Mouse (Mus musculus) heart, postnatal 0 days (tissue): ENCODE measurements around the gene Fgfr3. TPM values are rescaled to one million over a fixed set of nuclear protein-coding genes. Genes with fewer than 3 reads are reported as not detected.

Experiments
- ATAC-seq: fragments of 200-750 bp; cut with Nextera tagmentation; 2 replicates; pipeline ENCODE4 v1.8.0; 2017; ENCODE audit warnings: low read depth, moderate number of reproducible peaks, moderate library complexity; ENCODE audit not compliant: insufficient read depth
- DNase-seq: peaks from one replicate; pipeline ENCODE4 v3.0.0-alpha.2; 2016; ENCODE audit warnings: low spot score
- H3K27ac ChIP-seq: fragments of 300-500 bp; sonication (generic); 2 replicates; pipeline ENCODE4 v1.5.1; 2014; ENCODE audit warnings: low read depth, mild to moderate bottlenecking
- H3K27me3 ChIP-seq: fragments of 300-500 bp; sonication (generic); 2 replicates; pipeline ENCODE4 v1.6.1; 2014; ENCODE audit warnings: low read length, mixed read lengths; ENCODE audit not compliant: control insufficient read depth, insufficient read depth
- H3K36me3 ChIP-seq: fragments of 300-500 bp; sonication (generic); replicated peaks from 2 replicates; pipeline ENCODE4 v1.6.1; 2014; ENCODE audit warnings: low read length, mixed read lengths; ENCODE audit not compliant: control insufficient read depth, insufficient read depth
- H3K4me1 ChIP-seq: fragments of 300-500 bp; sonication (generic); 2 replicates; pipeline ENCODE4 v1.6.1; 2014; ENCODE audit warnings: antibody characterized with exemption; ENCODE audit not compliant: control insufficient read depth, insufficient read depth
- H3K4me2 ChIP-seq: fragments of 300-500 bp; sonication (generic); 2 replicates; pipeline ENCODE4 v1.6.1; 2014; ENCODE audit warnings: low read depth, mild to moderate bottlenecking, low read length, moderate library complexity
- H3K4me3 ChIP-seq: fragments of 300-500 bp; sonication (generic); 2 replicates; pipeline ENCODE4 v1.5.1; 2014; ENCODE audit warnings: low read depth, low read length
- H3K9ac ChIP-seq: fragments of 300-500 bp; sonication (generic); replicated peaks from 2 replicates; pipeline ENCODE4 v1.6.1; 2014; ENCODE audit warnings: low read depth, low read length, mixed read lengths
- H3K9me3 ChIP-seq: fragments of 300-500 bp; sonication (generic); replicated peaks from 2 replicates; pipeline ENCODE4 v1.6.1; 2016; ENCODE audit warnings: low read length; ENCODE audit not compliant: control insufficient read depth
- CTCF ChIP-seq: IDR thresholded peaks from 2 replicates; pipeline ENCODE4 v1.5.1; 2016; ENCODE audit warnings: antibody characterized with exemption, control low read depth, low read depth
- EP300 ChIP-seq: IDR thresholded peaks from 2 replicates; pipeline ENCODE4 v1.6.1; 2016; ENCODE audit warnings: antibody characterized with exemption, low read depth
- WGBS: fragments of 180-500 bp; shearing (Covaris S2); extraction: QIAGEN DNeasy Blood & Tissue Kit; methylation state at CpG from one replicate; pipeline ENCODE4 v1.1.7; 2014; 5-methylcytosine and 5-hydroxymethylcytosine counted together
- polyA plus RNA-seq: library from polyadenylated mRNA; unstranded; fragments of >200 nt; fragmentation: Nextera tagmentation; extraction: Ambion mirVana; gene quantifications from 2 replicates; pipeline ENCODE4 v1.2.1, GENCODE M21; 2015
- total RNA-seq: library from RNA; depleted of rRNA; stranded (reverse); fragments of >200 nt; gene quantifications from 2 replicates; pipeline ENCODE4 v1.2.3, GENCODE M21; 2014; ENCODE audit warnings: low replicate concordance

Fgfr3 gene
- total and polyA plus RNA-seq, 2 experiments from 2014 or later: 2.0 to 19.8 TPM

DNA sequence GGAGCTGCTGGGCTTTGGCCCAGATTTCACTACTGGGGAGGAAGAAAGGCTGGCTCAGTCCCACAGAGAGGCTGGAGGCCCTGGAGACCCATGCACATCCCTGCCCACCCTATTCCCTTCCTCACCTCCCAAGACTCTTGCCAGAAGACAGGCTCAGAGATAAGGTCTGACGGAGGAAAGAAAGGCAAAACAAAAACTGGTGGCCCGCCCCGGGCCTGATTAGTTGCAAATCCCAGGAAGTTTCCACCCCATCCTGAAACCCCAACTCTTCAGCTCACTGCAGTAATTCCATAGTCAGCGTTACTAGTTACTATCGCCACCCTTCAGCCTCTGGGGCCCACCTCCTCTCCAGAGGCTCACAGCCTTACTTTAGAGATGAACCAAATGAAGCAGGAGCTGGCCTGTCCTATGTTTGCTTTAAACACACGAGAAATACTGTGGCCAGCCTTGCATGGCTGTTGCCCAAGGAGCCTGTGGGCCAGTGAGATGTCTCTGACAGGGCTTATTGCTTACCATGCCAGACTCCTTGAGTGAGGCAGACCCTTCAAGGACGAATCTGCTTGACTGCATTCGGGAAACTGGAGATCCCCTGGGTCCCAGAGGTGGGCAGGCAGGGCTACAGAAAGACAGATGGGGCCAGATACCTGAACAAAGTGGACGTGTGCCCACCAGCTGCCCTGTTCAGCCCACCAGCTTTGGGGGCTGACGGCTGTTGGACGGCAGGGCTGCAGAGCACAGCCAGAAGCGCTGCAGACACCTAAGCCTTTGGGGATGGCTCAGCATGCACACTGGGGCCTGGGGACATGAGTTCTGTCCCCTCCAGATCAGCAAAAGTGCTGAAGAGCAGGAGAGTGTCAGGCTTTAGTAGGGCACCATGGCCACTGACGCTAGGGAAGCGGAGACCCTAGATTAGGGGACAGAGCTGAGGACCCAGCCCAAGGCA, 32.9 kb upstream of the Fgfr3 start:
- Histone ChIP-seq H3K4me2 (no peak overlapping the region), H3K9me3 (no peaks in the 10 kb centered on the region), H3K27ac (peak overlapping the region; percentile 67), H3K4me1 (peaks cover 11% of the 10 kb centered on the region; the same call in 1 of the 2 replicates), H3K36me3 (no peaks in the 10 kb centered on the region), H3K4me3 (no peak overlapping the region), H3K27me3 (no peaks in the 10 kb centered on the region), H3K9ac (no peak overlapping the region)
- ATAC-seq: no peak
- WGBS: 65% methylated on average over 14 of the region's 14 CpGs
- TF ChIP-seq EP300 (no peak), CTCF (no peak)
- no peak for DNase-seq

DNA sequence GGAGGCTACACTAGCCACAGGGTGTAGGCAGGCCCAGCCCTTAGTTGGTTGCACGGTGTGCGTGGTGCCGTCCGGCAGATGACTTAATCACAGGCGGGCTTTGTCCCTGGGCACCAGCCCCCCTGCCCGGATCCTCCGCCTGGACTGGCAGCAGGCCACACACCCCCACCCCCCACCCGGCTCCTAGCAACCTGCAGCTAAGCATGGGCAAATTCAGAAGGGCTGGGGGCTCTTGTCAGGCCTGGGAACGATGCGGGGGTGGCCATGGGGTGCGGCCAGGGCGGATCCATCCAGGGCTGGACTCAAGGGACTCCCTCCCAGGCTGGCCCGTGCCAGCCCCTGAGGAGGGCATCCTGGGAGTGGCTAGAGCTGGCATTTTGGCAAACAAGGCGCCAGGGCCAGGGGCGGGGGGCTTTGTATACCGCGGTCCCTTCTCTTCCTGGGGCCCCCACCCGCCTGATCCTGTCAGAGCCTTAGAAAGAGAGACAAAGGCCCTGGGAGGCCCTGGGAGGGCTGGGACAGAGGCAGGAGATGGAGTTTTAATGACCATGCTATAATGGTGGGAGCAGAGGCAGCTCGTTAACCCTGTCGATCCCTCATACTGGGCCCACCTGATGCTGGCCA, 32.1 kb upstream of the Fgfr3 start:
- H3K4me3 ChIP-seq: no peak overlapping the region
- no peak overlapping the region for H3K4me2 ChIP-seq
- H3K27ac ChIP-seq: peak overlapping the region; percentile 67
- 0 out of 2 replicates have a peak, but pooled peaks have one; percentile 9 for TF ChIP-seq EP300
- no peak for TF ChIP-seq CTCF
- no peak overlapping the region for H3K9ac ChIP-seq
- 61% methylated on average over 19 of the region's 20 CpGs for WGBS
- H3K36me3 ChIP-seq: no peaks in the 10 kb centered on the region
- DNase-seq (no peak), ATAC-seq (peak; percentile 39)
- no peaks in the 10 kb centered on the region for H3K27me3 ChIP-seq
- peaks cover 11% of the 10 kb centered on the region; the same call in 1 of the 2 replicates for H3K4me1 ChIP-seq
- no peaks in the 10 kb centered on the region for H3K9me3 ChIP-seq

DNA sequence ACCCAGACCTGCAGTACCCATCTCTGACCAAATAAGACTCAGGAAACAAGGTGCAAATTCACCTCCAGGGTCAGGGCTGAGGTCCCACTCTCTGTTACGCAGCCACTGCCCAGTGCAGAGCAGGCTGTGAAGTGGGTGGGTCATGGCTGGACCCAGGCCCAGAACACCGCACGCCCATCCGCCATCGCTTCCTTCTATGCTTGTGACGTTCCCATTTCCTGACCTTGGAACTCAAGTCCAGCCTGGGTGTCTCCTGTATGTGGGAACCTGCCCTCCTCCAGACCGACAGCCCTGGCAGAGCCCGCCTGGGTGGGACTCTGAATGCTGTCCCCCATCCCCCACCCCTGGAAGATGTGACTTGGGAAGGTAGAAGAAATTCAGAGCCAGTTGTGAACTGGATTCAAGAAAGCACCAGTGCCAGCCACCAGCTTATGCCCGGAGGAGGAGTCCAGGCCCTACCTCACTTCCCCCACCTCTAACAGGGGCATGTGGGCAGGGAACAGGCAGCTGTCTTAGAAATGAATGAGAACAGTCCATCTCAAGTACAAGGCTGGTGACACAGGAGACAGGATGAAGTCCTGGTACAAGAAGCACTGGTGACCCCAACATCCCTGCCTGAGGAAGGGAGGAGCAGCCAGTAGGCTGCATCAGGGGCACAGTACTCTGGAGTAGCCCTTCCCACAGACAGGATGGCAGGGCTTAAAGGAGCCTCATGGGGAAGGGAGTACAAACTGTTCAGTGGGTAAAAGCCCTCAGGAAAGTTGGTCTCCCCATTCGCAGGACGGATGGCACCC, 31.4 kb upstream of the Fgfr3 start:
- H3K9me3 ChIP-seq: no peaks in the 10 kb centered on the region
- H3K27me3 ChIP-seq: no peaks in the 10 kb centered on the region
- H3K4me2 ChIP-seq: no peak overlapping the region
- DNase-seq (peak; percentile 37), ATAC-seq (peak; percentile 68)
- H3K27ac ChIP-seq: peak overlapping the region; percentile 67
- TF ChIP-seq EP300: no peak
- TF ChIP-seq CTCF: no peak
- H3K36me3 ChIP-seq: no peaks in the 10 kb centered on the region
- H3K4me1 ChIP-seq: peaks cover 11% of the 10 kb centered on the region
- no peak overlapping the region for H3K9ac ChIP-seq
- no peak overlapping the region for H3K4me3 ChIP-seq
- 69% methylated on average over 11 of the region's 11 CpGs for WGBS

DNA sequence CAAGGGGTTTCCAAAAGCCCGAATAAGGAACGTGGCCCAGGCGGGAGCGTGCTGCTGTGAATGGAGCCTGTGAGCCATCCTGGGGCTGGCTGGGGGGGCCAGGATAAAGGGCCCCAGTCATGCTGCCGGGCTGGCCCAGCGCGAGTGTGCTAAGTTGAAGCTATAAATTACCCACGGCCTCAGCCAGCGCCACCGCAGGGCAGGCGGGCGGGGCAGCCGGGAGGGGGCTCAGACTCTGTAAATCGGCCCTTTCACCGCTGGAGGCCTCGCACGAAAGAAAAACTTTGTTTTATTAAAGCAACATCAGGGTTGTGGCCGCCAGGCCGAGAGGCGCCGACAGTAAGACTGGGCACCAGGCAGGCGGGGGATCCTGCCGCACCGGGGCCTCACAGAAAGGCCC, 29.1 kb upstream of the Fgfr3 start:
- no peak overlapping the region for H3K27ac ChIP-seq

DNA sequence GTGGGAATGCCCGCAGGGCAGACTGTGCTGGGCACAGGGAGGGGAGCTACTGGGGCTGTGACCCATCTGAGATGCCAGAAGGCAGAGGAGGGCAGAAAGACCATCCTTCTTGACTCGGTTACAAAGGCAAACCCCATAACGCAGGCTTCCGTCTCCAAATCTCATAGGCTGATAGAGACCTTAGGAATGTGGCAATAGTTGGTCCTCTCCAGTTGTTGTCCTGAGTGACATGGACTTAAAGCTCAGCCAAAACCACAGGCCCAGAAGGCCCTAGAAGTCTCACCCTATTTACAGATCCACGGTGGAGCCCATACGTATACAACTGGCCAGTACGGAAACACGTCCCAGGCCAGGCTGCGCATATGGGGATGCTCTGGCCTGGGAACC, 27.0 kb upstream of the Fgfr3 start:
- Histone ChIP-seq H3K9ac (no peak overlapping the region), H3K4me1 (peaks cover 8% of the 10 kb centered on the region), H3K27ac (no peak overlapping the region), H3K4me2 (no peak overlapping the region), H3K27me3 (peaks cover 34% of the 10 kb centered on the region; the same call in 1 of the 2 replicates), H3K4me3 (no peak overlapping the region), H3K9me3 (no peaks in the 10 kb centered on the region), H3K36me3 (no peaks in the 10 kb centered on the region)
- ATAC-seq: no peak
- no peak for DNase-seq
- WGBS: 84% methylated on average over 9 of the region's 9 CpGs
- TF ChIP-seq CTCF (no peak), EP300 (no peak)

More for the DNA sequence above, 29.1 kb upstream of the Fgfr3 start:
- H3K9ac ChIP-seq: no peak overlapping the region
- ATAC-seq: peak; percentile 27
- H3K4me2 ChIP-seq: peak overlapping the region; percentile 29
- H3K4me3 ChIP-seq: no peak overlapping the region
- H3K4me1 ChIP-seq: peaks cover 19% of the 10 kb centered on the region
- WGBS: 18% methylated on average over 24 of the region's 24 CpGs
- H3K36me3 ChIP-seq: no peaks in the 10 kb centered on the region
- peaks cover 16% of the 10 kb centered on the region; the same call in 1 of the 2 replicates for H3K27me3 ChIP-seq
- no peaks in the 10 kb centered on the region for H3K9me3 ChIP-seq
- no peak for TF ChIP-seq CTCF
- no peak for TF ChIP-seq EP300
- DNase-seq: peak; percentile 55
